Mouse (Mus musculus) left cerebral cortex, postnatal 36 days (tissue): ENCODE results near the gene Gprin1. TPM values are rescaled to one million over a fixed set of nuclear protein-coding genes. Genes with fewer than 3 reads are reported as not detected.
A peak's percentile ranks its signal among the peaks of the same experiment; 100 is the strongest.

Experiments used
- DNase-seq, 2 experiments: peaks; one replicate each; pipeline ENCODE4 v3.0.0; 2021 to 2022; ENCODE audit warnings: low spot score in 2 of 2, mixed read lengths in 1 of 2
- intact Hi-C: fragments of 180-260 bp; cut with DNase I; formaldehyde crosslinking; loops from one replicate; pipeline ENCODE4 v1.15.1; 2025
- total RNA-seq, 2 experiments: library from RNA; stranded (reverse); gene quantifications; 2 replicates each; pipeline ENCODE4 v1.2.3; 2021

The Gprin1 gene
- total RNA-seq, 2 experiments from 2014 or later: 127 to 128 TPM

GRCm38 (mm10) chr13:54765281-54766191, 15.9 kb upstream of the Gprin1 start:
- DNase-seq: peak; percentile 51 to 61

GRCm38 (mm10) chr13:54760906-54761305, 11.2 kb upstream of the Gprin1 start:
- intact Hi-C loops: no loop called here
- no peak for DNase-seq

More at GRCm38 (mm10) chr13:54765281-54766191, 15.9 kb upstream of the Gprin1 start:
- intact Hi-C loops: no loop called here

- peak; percentile 87 to 91 for DNase-seq
- intact Hi-C loops: no loop called here
These were observed 10.6 kb upstream of the Gprin1 start for GRCm38 (mm10) chr13:54760164-54760795.

GRCm38 (mm10) chr13:54759496-54759895, 9.8 kb upstream of the Gprin1 start:
- peak in 1 of 2 experiments; percentile 14 for DNase-seq
- intact Hi-C loops: loop anchor here (5.0 kb wide), 1 partner anchor 38 kb away; no protein-coding TSS in a partner anchor

GRCm38 (mm10) chr13:54758756-54759470, 9.2 kb upstream of the Gprin1 start:
- DNase-seq: peak in 1 of 2 experiments; percentile 15

GRCm38 (mm10) chr13:54758045-54758755, 8.5 kb upstream of the Gprin1 start:
- intact Hi-C loops: loop anchor here (5.0 kb wide), 1 partner anchor 39 kb away; no protein-coding TSS in a partner anchor
- DNase-seq: peak; percentile 90 to 91

More at GRCm38 (mm10) chr13:54758756-54759470, 9.2 kb upstream of the Gprin1 start:
- intact Hi-C loops: loop anchor here (5.0 kb wide), 1 partner anchor 38 kb away; no protein-coding TSS in a partner anchor

- intact Hi-C loops: loop anchor here (2.0 to 5.0 kb wide), 2 partner anchors 40 kb away; no protein-coding TSS in a partner anchor
- DNase-seq: peak in 1 of 2 experiments; percentile 42
These were observed 7.6 kb upstream of the Gprin1 start for GRCm38 (mm10) chr13:54757093-54757830.

GRCm38 (mm10) chr13:54756156-54756712, 6.6 kb upstream of the Gprin1 start:
- DNase-seq: peak in 1 of 2 experiments; percentile 4
- intact Hi-C loops: loop anchor here (2.0 to 5.0 kb wide), 2 partner anchors 39 to 41 kb away; no protein-coding TSS in a partner anchor

GRCm38 (mm10) chr13:54755201-54755830, 5.6 kb upstream of the Gprin1 start:
- peak in 1 of 2 experiments; percentile 40 for DNase-seq
- intact Hi-C loops: loop anchor here (5.0 kb wide), 1 partner anchor 42 kb away; no protein-coding TSS in a partner anchor

- intact Hi-C loops: loop anchor here (5.0 kb wide), 1 partner anchor 43 kb away; no protein-coding TSS in a partner anchor
These were observed 4.8 kb upstream of the Gprin1 start for GRCm38 (mm10) chr13:54754169-54755080.

GRCm38 (mm10) chr13:54753733-54754132, 4.1 kb upstream of the Gprin1 start:
- DNase-seq: peak in 1 of 2 experiments; percentile 7
- intact Hi-C loops: no loop called here

More at GRCm38 (mm10) chr13:54754169-54755080, 4.8 kb upstream of the Gprin1 start:
- DNase-seq: no peak

GRCm38 (mm10) chr13:54752656-54753055, 3.0 kb upstream of the Gprin1 start:
- peak; percentile 85 to 87 for DNase-seq
- intact Hi-C loops: no loop called here

- no peak for DNase-seq
- intact Hi-C loops: no loop called here
These were observed 1.0 kb upstream of the Gprin1 start for GRCm38 (mm10) chr13:54750699-54751098.

GRCm38 (mm10) chr13:54749061-54749863, 412 bp downstream of the Gprin1 start:
- intact Hi-C loops: no loop called here
- DNase-seq: peak in 1 of 2 experiments; percentile 85

- DNase-seq: no peak
- intact Hi-C loops: no loop called here
These were observed 983 bp downstream of the Gprin1 start for GRCm38 (mm10) chr13:54748721-54749060.

GRCm38 (mm10) chr13:54748190-54748589, 1.5 kb downstream of the Gprin1 start:
- no peak for DNase-seq
- intact Hi-C loops: no loop called here
